Mouse (Mus musculus) lung, adult 2 months (tissue): ENCODE results near the gene Hoxd1.

Source experiments
- CTCF ChIP-seq: fragments of 200-500 bp; IDR thresholded peaks from 2 replicates; pipeline ENCODE4 v1.5.1; 2011; ENCODE audit warnings: mild to moderate bottlenecking, low read length, control low read depth; ENCODE audit not compliant: insufficient read depth
- POLR2A ChIP-seq: fragments of 200-500 bp; IDR thresholded peaks from 2 replicates; pipeline ENCODE4 v1.6.1; 2011; ENCODE audit warnings: low read depth, mild to moderate bottlenecking, control low read depth, low read length, borderline replicate concordance; ENCODE audit errors: extremely low read depth

DNA sequence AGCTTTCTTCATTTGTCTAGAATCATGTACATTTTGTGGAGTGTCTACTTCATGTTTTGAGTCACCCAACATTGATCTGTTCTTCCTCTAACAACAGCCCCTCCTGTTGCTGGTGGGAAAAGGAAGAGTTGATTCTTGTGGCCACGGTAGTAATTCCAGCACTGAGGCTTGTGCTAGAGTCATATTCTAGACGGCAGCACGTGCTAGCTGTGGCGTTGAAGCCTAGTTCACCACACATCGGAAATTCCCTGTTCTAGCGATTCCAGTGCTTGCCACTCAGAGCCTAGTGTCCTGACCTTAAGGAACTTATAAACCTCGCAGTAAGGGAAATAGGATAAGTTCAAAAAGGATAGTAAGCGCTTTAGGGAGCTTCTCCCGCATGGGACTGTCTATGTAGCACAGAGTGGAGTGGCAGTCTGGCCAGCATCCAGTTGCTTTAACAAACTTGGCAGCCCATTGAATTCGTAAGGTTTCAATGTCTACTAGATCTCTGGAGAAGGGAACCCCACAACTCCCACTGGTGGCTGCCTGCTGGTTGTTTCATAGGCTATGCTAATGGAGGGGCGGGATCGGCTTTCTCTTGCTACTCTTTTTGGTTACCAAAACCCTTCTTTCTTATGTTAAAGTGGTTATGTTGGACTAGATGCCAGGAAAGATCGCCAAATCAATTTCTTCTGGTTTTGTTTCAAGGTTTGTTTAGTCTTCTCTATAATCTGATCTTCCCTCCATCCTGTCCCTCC is 14.9 kb downstream of the Hoxd1 start:
- no peak for TF ChIP-seq POLR2A
- TF ChIP-seq CTCF, result no peak
